Mouse (Mus musculus) T-helper 2 cell (primary cell): Measurements from ENCODE around the gene Syn3.

ENCODE experiments used
- in situ Hi-C: fragments of 300-600 bp; cut with MboI, MseI; formaldehyde crosslinking; loops from one replicate; pipeline ENCODE4 v1.15.1; 2025; ENCODE audit warnings: high pct_unique_total_duplicates

Syn3 gene

GRCm38 (mm10) chr10:86011172-86011571, 487.5 kb downstream of the Syn3 start:
- in situ Hi-C loops: no loop called here

- in situ Hi-C loops: no loop called here
Measured at GRCm38 (mm10) chr10:86010636-86011035, 488.1 kb downstream of the Syn3 start.

- in situ Hi-C loops: no loop called here
Measured at GRCm38 (mm10) chr10:86009688-86010087, 489.0 kb downstream of the Syn3 start.

GRCm38 (mm10) chr10:86006455-86006854, 492.2 kb downstream of the Syn3 start:
- in situ Hi-C loops: no loop called here
